In the genomic region with DNA sequence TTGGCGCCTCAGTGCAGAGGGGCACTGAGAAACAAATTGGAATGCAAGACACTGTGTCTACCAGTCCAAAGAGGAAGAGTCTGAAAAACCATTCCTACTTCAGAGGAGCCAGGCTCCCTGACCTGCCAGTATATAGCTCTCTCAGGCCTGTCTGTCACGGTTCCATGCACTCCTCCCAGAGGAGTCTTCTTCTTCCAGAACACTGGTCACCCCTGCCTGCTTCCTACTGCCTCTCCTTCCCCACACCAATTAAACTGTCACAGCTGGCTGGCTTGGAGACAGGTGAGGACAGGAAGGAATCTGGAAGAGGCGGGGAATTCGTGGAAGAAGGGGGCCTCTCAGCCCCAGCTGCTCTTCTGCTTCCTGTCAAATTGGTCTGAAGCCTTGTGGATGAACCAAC, we compare ENCODE assay signal across 20 mouse cellular contexts.
A peak's percentile ranks its signal among the peaks of the same experiment; 100 is the strongest.
DNase-seq lines count a peak whose midpoint lies in the region; ATAC-seq lines count a peak whose summit lies in the region.
"Had no signal": no experiment of that assay in that cellular context is flagged by ENCODE, and none has a peak within 500 bp of the region (broad histone marks: within the 10 kb centered on the region; RNA-seq: fewer than 3 reads in every experiment).

No protein-coding gene starts in this region.

- 41% methylated on average over 4 of the region's 4 CpGs for WGBS in midbrain, embryonic 15.5 days
- 41% methylated on average over 4 of the region's 4 CpGs for WGBS in midbrain, embryonic 11.5 days
- 24% methylated on average over 4 of the region's 4 CpGs for WGBS in kidney, embryonic 15.5 days

- peak; percentile 9 for DNase-seq in embryo, embryonic 10 days (ENCODE audit: low spot score)
- DNase-seq in embryo, embryonic 10.5 days (ENCODE audit: low spot score), result no peak
- no peak for DNase-seq in midbrain, embryonic 11.5 days (ENCODE audit: low spot score, missing footprints)
- DNase-seq in retina, postnatal 1 day, result peak; percentile 28
- no peak for DNase-seq in left cerebral cortex, adult 18-20 months (ENCODE audit: low spot score in 2 of 2)
- DNase-seq in adrenal gland, adult (ENCODE audit: inconsistent age in 2 of 2, low spot score in 1 of 2), result no peak
- DNase-seq: cerebellum, postnatal 25 days; heart, adult 18-20 months; liver; lung, adult 18-20 months; lung, postnatal 36 days; spleen, adult 18-20 months had no signal

- 0 out of 2 replicates have a peak overlapping the region, but pooled peaks have one; percentile 5 for H3K27ac ChIP-seq in midbrain, embryonic 15.5 days
- H3K27ac ChIP-seq in midbrain, embryonic 11.5 days (ENCODE audit: low read depth, low read length), result no peak overlapping the region
- H3K27ac ChIP-seq in kidney, embryonic 15.5 days, result peak overlapping the region; percentile 48; the same call in 1 of the 2 replicates
- H3K27ac ChIP-seq: embryonic facial prominence, embryonic 13.5 days; forebrain, embryonic 12.5 days; heart, embryonic 15.5 days; midbrain, embryonic 12.5 days had no signal

- no peaks in the 10 kb centered on the region for H3K9me3 ChIP-seq in midbrain, embryonic 15.5 days
- H3K9me3 ChIP-seq in midbrain, embryonic 11.5 days (ENCODE audit: control insufficient read depth, low read length), result no peaks in the 10 kb centered on the region
- no peaks in the 10 kb centered on the region for H3K9me3 ChIP-seq in kidney, embryonic 15.5 days (replicated peaks)
- H3K9me3 ChIP-seq: embryonic facial prominence, embryonic 13.5 days; forebrain, embryonic 12.5 days; heart, embryonic 15.5 days; midbrain, embryonic 12.5 days had no signal

- no peaks in the 10 kb centered on the region for H3K36me3 ChIP-seq in midbrain, embryonic 15.5 days (replicated peaks)
- H3K36me3 ChIP-seq in midbrain, embryonic 11.5 days (ENCODE audit: control insufficient read depth, insufficient read depth, low read length), result no peaks in the 10 kb centered on the region
- no peaks in the 10 kb centered on the region for H3K36me3 ChIP-seq in kidney, embryonic 15.5 days
- H3K36me3 ChIP-seq: embryonic facial prominence, embryonic 13.5 days; forebrain, embryonic 12.5 days; heart, embryonic 15.5 days; midbrain, embryonic 12.5 days had no signal

- H3K9ac ChIP-seq in midbrain, embryonic 15.5 days, result no peak overlapping the region
- no peak overlapping the region for H3K9ac ChIP-seq in midbrain, embryonic 11.5 days (ENCODE audit: low read length)
- H3K9ac ChIP-seq in kidney, embryonic 15.5 days, result no peak overlapping the region
- H3K9ac ChIP-seq: embryonic facial prominence, embryonic 13.5 days; forebrain, embryonic 12.5 days; heart, embryonic 15.5 days; midbrain, embryonic 12.5 days had no signal

- H3K4me2 ChIP-seq in midbrain, embryonic 15.5 days, result no peak overlapping the region
- no peak overlapping the region for H3K4me2 ChIP-seq in midbrain, embryonic 11.5 days
- H3K4me2 ChIP-seq in kidney, embryonic 15.5 days, result 0 out of 2 replicates have a peak overlapping the region, but pooled peaks have one; percentile 1
- H3K4me2 ChIP-seq: embryonic facial prominence, embryonic 13.5 days; forebrain, embryonic 12.5 days; heart, embryonic 15.5 days; midbrain, embryonic 12.5 days had no signal

- H3K4me1 ChIP-seq in midbrain, embryonic 15.5 days, result peaks cover 11% of the 10 kb centered on the region; the same call in 1 of the 2 replicates
- no peaks in the 10 kb centered on the region for H3K4me1 ChIP-seq in midbrain, embryonic 11.5 days (ENCODE audit: control insufficient read depth, insufficient read depth, low read length)
- H3K4me1 ChIP-seq in kidney, embryonic 15.5 days, result peaks cover 43% of the 10 kb centered on the region
- H3K4me1 ChIP-seq: forebrain, embryonic 12.5 days; heart, embryonic 15.5 days; midbrain, embryonic 12.5 days had no signal

- H3K4me3 ChIP-seq in midbrain, embryonic 15.5 days, result no peak overlapping the region
- no peak overlapping the region for H3K4me3 ChIP-seq in midbrain, embryonic 11.5 days (ENCODE audit: low read depth, low read length)
- no peak overlapping the region for H3K4me3 ChIP-seq in kidney, embryonic 15.5 days (replicated peaks)
- H3K4me3 ChIP-seq: embryonic facial prominence, embryonic 13.5 days; forebrain, embryonic 12.5 days; heart, embryonic 15.5 days; midbrain, embryonic 12.5 days had no signal

- ATAC-seq in midbrain, embryonic 15.5 days (replicated peaks), result no peak
- no peak for ATAC-seq in midbrain, embryonic 11.5 days (ENCODE audit: low FRiP score)
- ATAC-seq in kidney, embryonic 15.5 days (replicated peaks; ENCODE audit: low FRiP score), result peak; percentile 93
- ATAC-seq: activated CD4-positive, CD25-positive, alpha-beta regulatory T cell, adult 4 months had no signal

- H3K27me3 ChIP-seq in midbrain, embryonic 15.5 days (replicated peaks), result no peaks in the 10 kb centered on the region
- H3K27me3 ChIP-seq in midbrain, embryonic 11.5 days (ENCODE audit: control insufficient read depth, insufficient read depth, low read length), result no peaks in the 10 kb centered on the region
- no peaks in the 10 kb centered on the region; the same call in 1 of the 2 replicates for H3K27me3 ChIP-seq in kidney, embryonic 15.5 days
- H3K27me3 ChIP-seq: CH12.LX; embryonic facial prominence, embryonic 13.5 days; forebrain, embryonic 12.5 days had no signal

Comparison
In these comparisons a context has a peak if more than half of its experiments do, and no peak if none do; other contexts are left out.
1. DNase-seq: peak in embryo, embryonic 10 days (single experiment) and retina, postnatal 1 day (single experiment); none in embryo, embryonic 10.5 days (single experiment), midbrain, embryonic 11.5 days (single experiment), left cerebral cortex, adult 18-20 months (0 of 2) and adrenal gland, adult (0 of 2).